Mouse (Mus musculus) C2C12 (cell line): ENCODE data around the gene Sult6b1. TPM values are rescaled to one million over a fixed set of nuclear protein-coding genes. Genes with fewer than 3 reads are reported as not detected.

Experiments used
- H3K27me3 ChIP-seq: one replicate; pipeline ENCODE4 v1.6.1; 2011; ENCODE audit not compliant: control insufficient read depth, insufficient read depth, insufficient read length
- H3K36me3 ChIP-seq: one replicate; pipeline ENCODE4 v1.6.1; 2011; ENCODE audit not compliant: control insufficient read depth, insufficient read depth
- H3K4me3 ChIP-seq: one replicate; pipeline ENCODE4 v1.5.1; 2011; ENCODE audit warnings: mild to moderate bottlenecking, control low read depth; ENCODE audit not compliant: poor library complexity, insufficient read depth, severe bottlenecking
- H3K79me2 ChIP-seq: one replicate; pipeline ENCODE4 v1.6.1; 2011; ENCODE audit not compliant: control insufficient read depth, insufficient read depth
- H3K79me3 ChIP-seq: one replicate; pipeline ENCODE4 v1.6.1; 2011; ENCODE audit warnings: low read depth, control low read depth
- H3ac ChIP-seq: one replicate; pipeline ENCODE3; 2011; ENCODE audit warnings: low read depth; ENCODE audit not compliant: control insufficient read depth, insufficient read length
- CEBPB ChIP-seq: IDR thresholded peaks from one replicate; pipeline ENCODE4 v1.6.1; 2011; ENCODE audit warnings: low read depth, mild to moderate bottlenecking, control low read depth, moderate library complexity
- CTCF ChIP-seq: IDR thresholded peaks from one replicate; pipeline ENCODE4 v1.5.1; 2011; ENCODE audit not compliant: control insufficient read depth, insufficient read depth, insufficient read length
- FOSL1 ChIP-seq: IDR thresholded peaks from one replicate; pipeline ENCODE4 v1.8.0; 2011; ENCODE audit warnings: mild to moderate bottlenecking, low read length; ENCODE audit not compliant: poor library complexity, insufficient read depth, severe bottlenecking
- MAX ChIP-seq: IDR thresholded peaks from one replicate; pipeline ENCODE4 v1.6.1; 2011; ENCODE audit warnings: mild to moderate bottlenecking, control low read depth
- MYOD1 ChIP-seq: IDR thresholded peaks from one replicate; pipeline ENCODE4 v1.6.1; 2011; ENCODE audit warnings: low read depth; ENCODE audit not compliant: control insufficient read depth, insufficient read length
- MYOG ChIP-seq: IDR thresholded peaks from one replicate; pipeline ENCODE4 v1.6.1; 2011; ENCODE audit not compliant: control insufficient read depth, insufficient read length; ENCODE audit errors: extremely low read depth
- USF1 ChIP-seq: IDR thresholded peaks from one replicate; pipeline ENCODE4 v1.6.1; 2011; ENCODE audit warnings: low read depth, mild to moderate bottlenecking, control low read depth, moderate library complexity
- long read RNA-seq, 2 experiments: library from polyadenylated mRNA; unstranded; transcript quantifications; one replicate each; pipeline ENCODE4 v2.0.0; 2019 to 2020
- polyA plus RNA-seq: library from polyadenylated mRNA; unstranded; fragments of >200 nt; fragmentation: generic; extraction: Trizol; gene quantifications from one replicate; pipeline ENCODE4 v1.2.1, GENCODE M21; 2012; ENCODE audit warnings: missing spikeins

Gene Sult6b1
- 0.04 TPM for polyA plus RNA-seq
- long read RNA-seq, experiment 1 = 0 reads
- long read RNA-seq, experiment 2 = 0 reads

- Histone ChIP-seq H3K4me3 (no peak within 1 kb of the TSS), H3K79me3 (no peaks in the 10 kb centered on the region), H3ac (no peak within 1 kb of the TSS), H3K36me3 (no peaks in the 10 kb centered on the region), H3K79me2 (no peaks in the 10 kb centered on the region), H3K27me3 (no peaks in the 10 kb centered on the region)
- TF ChIP-seq USF1 (no peak), MYOG (no peak), MYOD1 (no peak), CEBPB (no peak), CTCF (no peak), FOSL1 (no peak), MAX (no peak)
Observed at GRCm38 (mm10) chr17:78906892-78907291, at the start of gene Sult6b1. Sult6b1 (minus strand) TSS chr17:78906992.

DNA sequence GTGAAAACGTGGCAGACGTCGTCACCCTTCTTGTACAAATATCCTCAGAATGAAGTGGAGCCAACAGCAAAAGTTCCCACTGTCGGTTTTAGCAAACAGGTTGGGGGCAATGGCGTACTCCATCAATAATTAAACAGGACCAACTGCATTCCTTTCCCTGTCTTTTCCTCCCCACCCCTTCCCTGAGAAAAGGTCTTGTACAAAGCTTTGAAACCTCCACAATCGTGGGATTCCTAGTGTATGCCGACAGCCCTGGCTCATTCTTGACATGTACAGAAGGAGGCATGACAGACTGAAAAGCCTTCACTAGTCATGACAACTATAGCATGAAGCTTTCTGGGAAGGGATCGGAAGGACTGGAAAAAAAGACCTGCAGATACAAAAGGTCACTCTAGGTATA, 46.4 kb upstream of the Sult6b1 start:
- H3K36me3 ChIP-seq = peaks cover 62% of the 10 kb centered on the region
- H3ac ChIP-seq = no peak overlapping the region
- H3K79me3 ChIP-seq = no peaks in the 10 kb centered on the region
- H3K4me3 ChIP-seq = no peak overlapping the region
- no peaks in the 10 kb centered on the region for H3K27me3 ChIP-seq
- H3K79me2 ChIP-seq = no peaks in the 10 kb centered on the region
- TF ChIP-seq CEBPB (no peak), FOSL1 (no peak), CTCF (no peak), USF1 (no peak), MYOG (no peak)

DNA sequence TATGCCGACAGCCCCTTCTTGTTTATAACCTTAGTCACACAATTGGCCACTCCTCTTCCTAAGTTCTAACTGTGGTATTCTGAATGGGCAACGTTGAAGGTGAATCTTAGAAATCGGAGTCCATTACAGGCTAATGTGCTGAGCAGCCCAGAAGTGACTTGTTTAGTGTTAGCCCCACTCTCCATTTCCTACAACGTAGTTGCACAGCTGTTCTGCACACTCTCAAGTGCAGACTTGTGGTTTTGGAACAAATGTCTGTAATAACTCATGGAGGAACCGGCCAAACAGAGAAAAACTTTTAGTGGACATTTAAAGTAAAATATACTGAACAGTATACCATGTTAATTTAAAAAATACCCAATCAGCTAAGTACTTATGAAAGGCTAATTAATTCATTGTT, 45.3 kb upstream of the Sult6b1 start:
- H3K36me3 ChIP-seq = peaks cover 72% of the 10 kb centered on the region
- no peaks in the 10 kb centered on the region for H3K27me3 ChIP-seq
- H3ac ChIP-seq = no peak overlapping the region
- no peak overlapping the region for H3K4me3 ChIP-seq
- no peaks in the 10 kb centered on the region for H3K79me2 ChIP-seq
- TF ChIP-seq USF1 (no peak), MAX (no peak), CEBPB (no peak), CTCF (no peak), MYOG (no peak), MYOD1 (no peak), FOSL1 (no peak)
- no peaks in the 10 kb centered on the region for H3K79me3 ChIP-seq

- H3K27me3 ChIP-seq = no peaks in the 10 kb centered on the region
- H3K36me3 ChIP-seq = peaks cover 74% of the 10 kb centered on the region
Observed at GRCm38 (mm10) chr17:78951225-78951624, 44.4 kb upstream of the Sult6b1 start.

DNA sequence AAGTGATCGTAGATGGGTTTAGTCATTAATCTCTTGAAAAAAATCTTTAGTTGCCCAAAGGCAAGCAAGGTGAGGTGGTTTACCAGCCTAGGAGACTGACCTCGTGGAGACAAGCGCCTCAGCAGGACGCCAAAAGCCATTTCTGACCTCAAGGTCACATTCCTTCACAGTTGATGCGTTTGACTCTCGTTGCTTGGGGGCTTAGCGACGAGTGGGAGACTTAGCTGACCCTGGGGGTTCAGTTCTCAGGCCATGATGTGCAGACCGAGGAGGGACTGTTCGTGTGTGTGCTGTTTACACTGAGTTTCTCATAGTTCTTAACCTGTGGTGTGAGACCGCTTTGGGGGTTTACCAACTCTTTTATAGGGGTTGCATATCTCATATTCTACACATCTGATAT, 35.8 kb upstream of the Sult6b1 start:
- Histone ChIP-seq H3K79me2 (peaks cover 5% of the 10 kb centered on the region), H3K36me3 (peaks cover 7% of the 10 kb centered on the region), H3K79me3 (no peaks in the 10 kb centered on the region), H3K27me3 (no peaks in the 10 kb centered on the region), H3K4me3 (no peak overlapping the region), H3ac (no peak overlapping the region)
- TF ChIP-seq USF1 (no peak), CTCF (no peak), CEBPB (no peak), MYOD1 (no peak), MYOG (no peak), MAX (no peak), FOSL1 (no peak)

More at GRCm38 (mm10) chr17:78951225-78951624, 44.4 kb upstream of the Sult6b1 start:
- TF ChIP-seq FOSL1 (no peak), USF1 (no peak), MYOG (no peak), MAX (no peak)
- H3K79me3 ChIP-seq = no peaks in the 10 kb centered on the region
- no peaks in the 10 kb centered on the region for H3K79me2 ChIP-seq
- no peak overlapping the region for H3ac ChIP-seq
- no peak overlapping the region for H3K4me3 ChIP-seq

GRCm38 (mm10) chr17:78938927-78939326, 32.1 kb upstream of the Sult6b1 start:
- H3ac ChIP-seq = no peak overlapping the region
- H3K4me3 ChIP-seq = no peak overlapping the region
- H3K27me3 ChIP-seq = no peaks in the 10 kb centered on the region
- no peak for TF ChIP-seq FOSL1
- TF ChIP-seq USF1 = no peak
- no peak for TF ChIP-seq MAX
- no peak for TF ChIP-seq MYOD1
- TF ChIP-seq CEBPB = no peak
- TF ChIP-seq CTCF = no peak
- no peak for TF ChIP-seq MYOG
- H3K79me3 ChIP-seq = peaks cover 26% of the 10 kb centered on the region
- peaks cover 15% of the 10 kb centered on the region for H3K36me3 ChIP-seq
- peaks cover 41% of the 10 kb centered on the region for H3K79me2 ChIP-seq
